Mouse (Mus musculus) ES-E14 (cell line): ENCODE measurements at regions not wholly inside any gene's neighbourhood (a gene's known extent, or its start where the extent isn't known, plus 50 kb on each side); places are given as distances from the start of the nearest gene placed in this dataset.

Experiments
- HCFC1 ChIP-seq: IDR thresholded peaks from 2 replicates; pipeline ENCODE4 v1.6.1; 2012; ENCODE audit warnings: low read length, inconsistent platforms, borderline replicate concordance; ENCODE audit not compliant: insufficient read depth
- ZC3H11A ChIP-seq: IDR thresholded peaks from 2 replicates; pipeline ENCODE4 v1.6.1; 2012; ENCODE audit warnings: low read depth, mild to moderate bottlenecking, inconsistent platforms, low read length, borderline replicate concordance
- ZNF384 ChIP-seq: IDR thresholded peaks from 2 replicates; pipeline ENCODE4 v1.6.1; 2012; ENCODE audit warnings: low read depth, low read length, inconsistent platforms

GRCm38 (mm10) chr6:117407953-117408352 is 239.6 kb downstream of the Cxcl12 start:
- no peak for TF ChIP-seq ZC3H11A
- TF ChIP-seq ZNF384 = no peak
- TF ChIP-seq HCFC1 = no peak
